Mouse (Mus musculus): Measurements from ENCODE around the gene Gm42791. TPM values are rescaled to one million over a fixed set of nuclear protein-coding genes. Genes with fewer than 3 reads are reported as not detected.

The Gm42791 gene
- polyA plus RNA-seq (2021; fragmentation: Nextera tagmentation), result 0.51 TPM in 1 of 2 replicates, not detected in the other
- long read RNA-seq, experiment 1, result 0 reads
- long read RNA-seq, experiment 2, partial matches to known transcripts, result 0 of 1 reads
- long read RNA-seq, experiment 2, other reads (novel, unspliced or antisense), result 1 of 1 reads

GRCm38 (mm10) chr5:148994706-148995414 lies at the start of gene Gm42791:
Gene Gm42791, minus strand, starts transcription at chr5:148995147.

GRCm38 (mm10) chr5:148929116-148929449 lies 65.9 kb downstream of the Gm42791 start, which contains the start of gene Katnal1:
Gene Katnal1, minus strand, starts transcription at chr5:148929320.

Other genes with a start within 250 kb of the Gm42791 start
- gene Katnal1, start 65.8 kb downstream of the Gm42791 start, polyA plus RNA-seq (2021; fragmentation: Nextera tagmentation), result 20.6 and 21.1 TPM in 2 replicates
- gene Uspl1, start 189.2 kb upstream of the Gm42791 start, polyA plus RNA-seq (2021; fragmentation: Nextera tagmentation), result 24.8 and 25.0 TPM in 2 replicates
- 357 and 368 TPM in 2 replicates for gene Hmgb1, start 189.3 kb upstream of the Gm42791 start, polyA plus RNA-seq (2021; fragmentation: Nextera tagmentation)

Measured in layer of hippocampus, adult 6 months (tissue).